Mouse (Mus musculus) liver, embryonic 14.5 days (tissue): ENCODE results near the gene Lpcat2.

Source experiments
- CTCF ChIP-seq: IDR thresholded peaks from 2 replicates; pipeline ENCODE4 v1.5.1; 2016; ENCODE audit warnings: antibody characterized with exemption, low read depth, control low read depth
- EP300 ChIP-seq: IDR thresholded peaks from 2 replicates; pipeline ENCODE4 v1.6.1; 2016; ENCODE audit warnings: antibody characterized with exemption, low read depth

- TF ChIP-seq CTCF = no peak
- TF ChIP-seq EP300 = no peak
These were observed 58.3 kb downstream of the Lpcat2 start for GRCm38 (mm10) chr8:92913396-92913795.
